Mouse (Mus musculus): ENCODE results near the gene Cdhr2.
A peak's percentile ranks its signal among the peaks of the same experiment; 100 is the strongest.

Cdhr2 gene

DNA sequence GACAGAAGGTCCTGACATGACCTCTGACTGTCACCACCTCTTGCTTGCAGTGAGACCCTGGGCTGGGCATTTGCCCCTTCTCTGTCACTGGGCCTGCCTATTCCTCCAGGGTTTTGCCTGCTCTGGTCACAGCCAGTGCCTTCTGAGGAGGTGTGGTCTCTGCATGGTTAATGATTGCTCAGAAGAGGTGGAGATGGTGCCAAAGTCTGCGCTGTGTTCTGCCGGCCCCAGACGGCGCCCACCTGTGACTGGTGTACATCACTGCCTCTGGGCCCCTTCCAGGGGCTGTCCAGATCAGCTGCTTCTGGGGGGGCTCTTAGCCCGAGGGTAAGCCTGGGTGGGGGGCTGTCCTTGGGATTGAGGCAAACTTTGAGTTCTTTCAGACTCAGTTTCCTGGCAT is at the start of gene Cdhr2:
Gene Cdhr2, plus strand, starts transcription at position 219 of the 400 bp plus-strand sequence.
- DNase-seq (ENCODE audit: low spot score in 2 of 2), result no peak

DNA sequence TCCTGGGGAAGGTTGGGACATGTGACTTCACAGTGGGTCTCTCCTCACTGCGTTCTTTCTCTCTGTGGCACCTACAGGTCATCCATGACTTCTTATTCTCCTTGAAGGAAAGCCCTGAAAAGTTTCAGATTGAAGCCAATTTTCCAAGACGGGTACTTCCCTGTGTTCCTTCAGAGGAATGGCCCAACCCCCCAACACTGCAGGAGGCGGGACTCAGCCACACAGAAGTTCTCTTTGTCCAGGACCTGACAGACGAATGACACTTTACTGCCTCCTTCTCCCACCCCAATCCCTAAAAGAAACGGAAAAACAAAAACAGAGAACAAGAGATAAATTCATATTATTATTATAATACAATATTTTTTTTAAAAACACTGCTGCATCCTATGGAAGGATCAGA is 40.4 kb upstream of the Cdhr2 start:
- DNase-seq (ENCODE audit: low spot score in 2 of 2), result no peak

DNA sequence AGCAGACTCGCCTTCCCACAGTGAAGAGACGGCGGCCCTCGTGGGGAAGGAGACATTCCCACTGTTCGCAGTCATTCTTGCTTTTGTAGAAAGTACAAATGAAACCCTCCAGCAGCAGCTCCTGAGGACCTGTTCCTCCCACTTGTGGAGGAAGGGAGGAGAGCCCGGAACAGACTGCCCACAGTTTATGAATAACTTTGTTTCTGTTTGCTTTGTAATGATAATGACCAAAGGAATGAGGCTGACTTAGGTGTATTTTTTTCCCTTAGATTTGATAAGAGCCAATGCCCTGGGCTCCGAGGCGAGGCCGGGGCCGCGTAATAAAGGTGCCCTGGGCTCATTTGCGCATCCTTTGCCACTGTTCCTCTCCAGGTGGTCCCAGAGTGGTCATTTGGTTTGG is 39.9 kb upstream of the Cdhr2 start:
- DNase-seq (ENCODE audit: low spot score in 2 of 2), result no peak

DNA sequence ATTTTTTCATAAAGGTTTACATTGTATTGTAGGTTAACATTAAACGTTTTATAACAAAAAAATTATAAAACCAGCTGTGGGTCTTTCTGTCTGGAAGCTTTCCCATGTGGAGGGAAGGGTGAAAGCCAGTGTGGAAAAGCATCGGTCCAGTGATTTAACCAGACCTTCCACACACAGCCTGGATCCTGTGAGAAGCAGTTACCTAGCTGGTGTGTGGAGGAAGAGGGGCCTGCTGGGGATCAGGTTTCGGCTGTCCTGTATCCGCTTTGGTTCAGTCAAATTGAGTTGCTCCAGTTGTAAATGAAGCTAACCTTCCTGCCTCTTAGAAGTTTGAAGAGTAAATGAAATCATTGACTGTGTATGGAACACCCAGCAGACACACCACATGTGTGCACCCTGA is 37.3 kb upstream of the Cdhr2 start:
- no peak for DNase-seq (ENCODE audit: low spot score in 2 of 2)

DNA sequence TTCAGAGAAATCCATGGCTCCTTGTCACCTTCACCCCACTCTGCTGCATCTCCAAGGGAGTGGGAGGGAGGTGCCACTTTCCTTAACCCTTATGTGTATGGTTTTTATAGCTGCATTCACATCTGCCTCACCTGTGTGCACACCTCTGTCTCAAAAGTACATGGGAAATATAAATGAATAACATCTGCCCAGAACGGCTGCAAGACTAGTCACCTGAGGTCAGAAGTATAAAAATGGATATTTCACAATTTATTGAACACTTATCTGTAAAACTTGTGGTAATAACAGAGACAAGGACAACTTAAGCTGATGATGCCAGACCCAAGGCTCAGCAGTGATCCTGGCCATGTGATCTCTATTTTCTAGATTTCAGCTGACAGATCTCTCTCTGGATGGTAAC is 36.8 kb upstream of the Cdhr2 start:
- no peak for DNase-seq (ENCODE audit: low spot score in 2 of 2)

DNA sequence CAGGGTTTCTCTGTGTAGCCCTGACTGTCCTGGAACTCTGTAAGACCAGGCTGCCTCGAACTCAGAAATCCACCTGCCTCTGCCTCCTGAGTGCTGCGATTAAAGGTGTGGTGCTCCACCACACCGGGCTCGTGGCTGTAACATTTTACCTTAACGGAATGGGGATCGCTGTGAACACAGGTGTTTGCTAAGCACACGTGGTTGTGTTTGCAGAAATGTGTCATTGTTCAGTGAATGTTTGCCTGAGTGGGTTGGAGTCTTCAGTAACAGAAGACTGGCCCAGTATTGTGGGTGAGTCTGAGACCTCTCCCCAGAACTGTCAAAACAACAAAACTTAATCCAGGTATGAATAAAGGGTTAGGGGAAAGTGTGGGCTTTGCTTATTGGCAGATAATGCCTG is 36.2 kb upstream of the Cdhr2 start:
- no peak for DNase-seq (ENCODE audit: low spot score in 2 of 2)

DNA sequence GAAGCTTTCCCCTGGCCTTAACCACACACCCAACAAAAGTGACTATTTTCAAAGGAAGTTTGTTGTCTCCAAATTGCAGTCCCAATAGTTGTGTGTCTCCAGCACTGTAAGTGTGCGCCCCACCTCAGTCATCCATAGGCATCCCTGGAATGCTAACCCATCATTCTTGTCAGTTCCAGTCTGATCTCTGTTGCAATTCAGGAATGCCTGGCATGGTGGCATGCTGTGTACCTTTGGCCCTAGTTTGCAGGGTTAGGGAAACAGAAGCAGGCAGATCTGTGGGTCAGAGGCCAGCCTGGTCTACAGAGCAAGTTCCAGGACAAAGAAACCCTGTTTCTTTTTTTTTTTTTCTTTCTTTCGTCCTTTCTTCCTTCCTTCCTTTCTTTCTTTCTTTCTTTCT is 30.8 kb upstream of the Cdhr2 start:
- DNase-seq (ENCODE audit: low spot score in 2 of 2), result no peak

DNA sequence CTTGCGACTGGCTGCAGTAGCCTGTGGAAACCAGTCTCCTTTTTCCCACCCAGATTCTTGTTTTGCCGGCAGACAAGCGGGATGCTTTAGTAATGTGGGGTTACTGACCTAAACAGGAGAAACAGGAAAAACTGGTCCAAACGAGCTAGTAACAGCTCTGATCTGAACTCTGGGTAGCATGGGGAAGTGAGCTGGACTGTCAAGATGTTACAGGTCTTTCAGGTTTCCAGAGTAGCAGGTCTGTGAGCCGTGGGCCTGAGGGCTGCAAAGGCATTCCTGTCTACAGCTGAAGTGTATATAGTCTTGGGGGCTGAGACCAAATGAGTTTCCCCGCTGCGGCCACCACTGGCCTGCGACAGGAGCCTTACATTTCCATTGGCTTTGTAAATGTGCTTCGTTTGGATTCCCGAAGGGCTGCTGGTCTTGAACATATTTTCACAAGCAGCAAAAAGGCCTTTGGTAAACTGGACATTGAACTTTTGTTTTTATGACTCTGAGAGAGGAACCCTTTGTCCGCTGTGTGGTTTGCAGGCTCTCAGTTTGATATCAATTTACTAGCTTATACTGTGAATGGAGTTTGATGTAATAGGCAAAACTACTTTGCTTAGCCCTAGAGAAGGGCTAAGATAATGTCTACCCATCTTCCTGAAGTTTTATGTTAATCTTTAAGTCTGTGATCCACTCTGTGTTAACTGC is 25.2 kb upstream of the Cdhr2 start:
- DNase-seq (ENCODE audit: low spot score in 2 of 2), result no peak

DNA sequence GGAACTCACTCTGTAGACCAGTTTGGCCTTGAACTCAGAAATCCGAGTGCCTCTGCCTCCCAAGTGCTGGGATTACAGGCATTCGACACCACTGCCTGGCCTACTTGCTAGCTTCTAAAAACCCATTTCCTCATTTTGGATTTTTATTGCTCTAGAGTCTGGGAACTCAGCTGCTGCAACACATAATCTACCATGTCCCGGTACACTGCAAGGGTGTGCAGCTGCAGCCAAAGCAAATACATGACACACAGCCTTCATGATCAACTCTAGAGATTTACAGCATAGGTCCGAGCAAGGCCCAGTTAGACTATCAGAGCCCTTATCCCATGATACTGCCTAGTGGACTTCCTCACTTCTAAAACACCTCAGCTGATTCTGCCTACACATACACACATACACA is 23.0 kb upstream of the Cdhr2 start:
- no peak for DNase-seq (ENCODE audit: low spot score in 2 of 2)

DNA sequence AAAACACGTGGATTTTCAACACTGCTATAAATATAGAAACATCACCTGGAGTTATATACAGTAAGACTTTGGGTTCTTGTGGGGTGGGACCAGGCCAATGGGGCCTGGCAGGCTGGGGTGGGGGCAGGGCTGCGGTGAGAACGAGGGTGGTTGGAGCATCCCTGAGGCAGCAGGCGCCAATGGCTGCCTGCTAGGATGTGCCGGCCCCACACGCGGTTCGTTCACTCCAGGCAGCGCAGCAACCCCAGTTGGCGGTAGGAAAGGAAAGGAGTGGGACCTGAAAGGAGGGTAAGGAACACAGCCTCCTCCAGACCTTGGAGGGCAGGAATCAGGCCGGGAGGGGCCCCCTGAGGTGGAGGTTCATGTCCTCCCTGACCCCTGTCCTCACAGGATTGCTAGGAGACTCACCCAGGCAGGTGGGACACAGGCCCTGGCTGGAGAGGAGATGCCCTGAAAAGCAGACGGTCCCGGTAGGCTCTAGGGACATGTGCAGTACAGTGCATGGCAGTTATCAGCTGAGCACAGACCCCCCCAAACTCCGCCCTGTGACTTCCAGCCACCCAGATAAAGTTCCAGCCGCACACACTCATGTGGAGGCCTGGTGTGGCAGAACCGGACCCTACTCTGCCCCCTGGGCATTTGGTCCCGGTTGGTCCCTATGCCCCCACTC is 20.9 kb upstream of the Cdhr2 start:
- no peak for DNase-seq (ENCODE audit: low spot score in 2 of 2)

DNA sequence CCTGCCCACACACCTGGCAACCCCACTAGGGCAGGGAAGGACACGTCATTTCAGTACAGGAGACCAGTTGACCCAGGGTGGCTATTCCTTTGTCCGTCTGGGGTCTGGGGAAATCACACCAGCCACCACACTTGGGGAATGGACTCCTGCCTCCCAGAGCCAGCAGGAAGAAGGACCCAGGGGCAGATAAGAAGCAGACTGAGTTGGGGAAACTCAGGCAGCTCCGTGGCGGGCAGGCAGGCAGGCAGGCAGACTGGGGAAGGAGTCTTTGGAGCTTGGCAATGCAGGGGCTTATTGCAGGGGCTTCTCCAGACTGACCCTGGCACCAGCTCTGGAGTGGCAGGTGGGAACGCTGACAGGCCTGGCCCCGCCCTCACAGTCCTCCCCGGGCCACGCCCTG is 20.0 kb upstream of the Cdhr2 start:
- DNase-seq (ENCODE audit: low spot score in 2 of 2), result no peak

DNA sequence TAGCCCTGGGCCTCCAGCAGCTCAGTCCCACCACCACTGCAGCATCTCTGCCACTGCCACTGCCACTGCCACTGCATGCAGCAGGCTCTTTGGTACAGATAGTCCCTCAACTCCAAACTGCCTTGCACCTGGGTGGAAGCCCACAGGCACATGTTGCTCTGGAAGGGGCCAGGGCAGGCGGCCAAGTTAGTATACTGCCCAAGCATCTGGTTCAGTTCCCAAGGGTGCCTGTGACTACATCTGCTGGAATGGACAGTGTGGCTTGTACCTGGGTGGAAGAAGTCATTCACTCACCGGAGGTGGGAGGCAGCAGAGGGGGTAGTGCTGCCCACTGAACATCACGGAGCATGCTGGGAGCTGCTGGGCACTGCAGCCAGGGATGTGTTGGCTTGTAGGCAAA is 18.0 kb upstream of the Cdhr2 start:
- DNase-seq (ENCODE audit: low spot score in 2 of 2), result no peak

DNA sequence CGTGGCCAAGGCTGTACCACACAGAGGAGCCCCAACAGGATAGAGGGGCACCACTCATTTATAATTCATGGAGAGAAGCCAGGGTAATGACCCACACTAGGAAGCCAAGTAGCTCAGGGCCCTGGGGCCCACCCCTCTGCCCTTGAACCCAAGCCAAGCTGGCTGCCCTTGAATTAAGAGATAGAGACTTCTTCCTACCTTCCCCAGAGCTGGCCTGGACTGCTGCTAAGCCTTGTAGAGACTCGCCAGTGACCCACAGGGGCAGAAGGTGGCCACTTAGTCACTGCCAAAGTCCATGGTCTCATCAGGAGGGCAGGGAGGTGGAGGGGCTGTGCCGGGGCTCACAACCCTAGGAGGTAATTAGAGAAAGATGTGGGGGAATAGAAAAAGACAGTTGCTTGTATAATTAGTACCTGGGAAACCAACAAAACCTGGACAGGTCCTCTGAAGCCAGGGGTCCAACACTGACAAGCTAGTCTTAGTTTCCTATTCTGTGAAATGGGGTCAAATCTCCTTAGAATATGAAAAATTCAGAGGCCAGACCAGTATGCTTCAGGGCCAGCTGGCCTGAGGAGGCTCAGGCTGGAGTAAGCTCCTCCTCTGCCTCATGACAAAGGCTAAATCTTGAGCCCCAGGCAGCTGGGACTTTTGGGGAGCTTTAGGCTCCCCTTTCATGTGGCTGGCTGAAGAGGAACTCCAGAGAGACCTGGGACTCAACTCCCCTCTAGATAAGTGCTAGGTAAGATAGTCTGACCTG is 16.9 kb upstream of the Cdhr2 start:
- no peak for DNase-seq (ENCODE audit: low spot score in 2 of 2)

DNA sequence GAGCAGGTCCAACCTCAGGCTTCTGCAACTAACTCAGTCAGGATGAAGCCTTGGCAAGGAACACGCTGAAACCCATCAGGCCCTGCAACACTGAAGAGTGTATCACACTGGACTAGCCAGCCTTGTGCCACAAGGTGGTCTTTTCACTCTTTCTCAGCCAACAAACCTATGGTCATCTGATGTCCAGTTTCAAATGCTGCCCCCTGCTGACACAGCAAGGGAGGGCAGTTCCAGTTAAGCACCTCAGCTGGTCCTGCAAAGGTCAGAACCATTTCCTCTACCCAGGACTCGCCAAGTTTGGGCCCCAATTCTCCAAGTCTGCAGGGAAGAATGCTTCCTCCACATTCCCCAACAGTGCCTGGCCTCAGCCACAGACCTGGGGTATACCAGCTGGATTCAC is 16.1 kb upstream of the Cdhr2 start:
- DNase-seq (ENCODE audit: low spot score in 2 of 2), result no peak

DNA sequence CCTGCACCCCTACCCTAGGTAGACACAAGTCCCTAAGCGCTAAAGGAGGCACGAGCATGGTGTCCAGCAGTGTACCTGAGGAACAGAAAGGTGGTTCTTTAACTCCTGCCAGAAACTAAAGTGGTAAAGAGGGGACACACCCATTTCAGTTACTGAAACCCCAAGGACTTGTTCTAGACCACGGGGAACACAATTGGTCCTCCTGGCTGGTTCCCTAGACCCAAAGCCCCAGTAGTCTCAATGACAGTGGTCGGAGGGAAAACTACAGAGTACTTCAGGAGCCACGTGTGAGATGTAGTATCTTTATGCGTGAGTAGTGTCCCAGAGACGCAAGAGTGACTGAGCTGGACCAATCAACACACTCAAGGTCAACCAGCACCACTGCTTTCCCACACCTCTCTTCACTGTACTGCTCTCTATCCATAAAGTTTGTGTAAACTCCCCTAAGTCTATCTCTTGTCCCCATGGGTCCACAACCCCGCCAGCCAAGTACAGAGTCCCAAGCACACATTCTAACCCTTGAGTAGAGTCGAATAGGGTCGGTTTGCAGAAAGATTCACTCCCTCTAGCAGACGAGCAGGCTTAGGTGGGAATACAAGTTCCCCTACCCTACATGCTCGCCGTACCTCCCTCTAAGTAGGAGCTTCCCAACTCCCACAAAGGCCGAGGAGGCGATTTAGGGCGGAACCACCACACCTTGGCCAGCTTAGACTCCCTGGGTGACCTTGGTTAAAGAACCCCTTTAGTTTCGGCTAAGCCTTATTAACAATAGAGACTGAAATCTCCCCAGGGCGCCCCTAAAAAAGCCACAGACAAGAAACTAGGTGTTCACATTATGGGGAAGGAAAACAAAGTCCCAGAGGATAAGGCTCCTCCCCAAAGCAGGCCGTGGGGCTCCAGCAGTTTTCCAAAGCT is 14.9 kb upstream of the Cdhr2 start:
- no peak for DNase-seq (ENCODE audit: low spot score in 2 of 2)

DNA sequence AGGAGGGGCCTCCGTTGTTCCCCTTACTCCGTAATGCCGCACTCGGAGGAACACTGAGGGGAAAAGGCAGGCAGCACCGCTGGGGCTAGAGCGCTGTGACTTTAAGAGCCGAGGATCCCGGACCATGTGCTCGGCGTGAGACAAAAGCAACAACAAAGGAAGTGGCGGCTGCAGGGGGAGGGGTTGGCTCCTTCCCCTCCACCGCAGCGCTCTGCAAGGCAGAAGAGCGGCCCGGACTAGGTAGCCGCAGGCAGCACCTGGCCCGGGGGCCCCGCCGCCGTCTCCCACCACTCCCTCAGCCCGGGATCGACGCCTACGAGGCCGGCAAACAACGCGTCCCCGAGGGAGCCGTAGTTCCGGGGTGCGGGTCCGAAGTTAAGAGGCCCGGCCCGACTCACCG is 14.2 kb upstream of the Cdhr2 start:
- peak; percentile 52 to 56 for DNase-seq (ENCODE audit: low spot score in 2 of 2)

DNA sequence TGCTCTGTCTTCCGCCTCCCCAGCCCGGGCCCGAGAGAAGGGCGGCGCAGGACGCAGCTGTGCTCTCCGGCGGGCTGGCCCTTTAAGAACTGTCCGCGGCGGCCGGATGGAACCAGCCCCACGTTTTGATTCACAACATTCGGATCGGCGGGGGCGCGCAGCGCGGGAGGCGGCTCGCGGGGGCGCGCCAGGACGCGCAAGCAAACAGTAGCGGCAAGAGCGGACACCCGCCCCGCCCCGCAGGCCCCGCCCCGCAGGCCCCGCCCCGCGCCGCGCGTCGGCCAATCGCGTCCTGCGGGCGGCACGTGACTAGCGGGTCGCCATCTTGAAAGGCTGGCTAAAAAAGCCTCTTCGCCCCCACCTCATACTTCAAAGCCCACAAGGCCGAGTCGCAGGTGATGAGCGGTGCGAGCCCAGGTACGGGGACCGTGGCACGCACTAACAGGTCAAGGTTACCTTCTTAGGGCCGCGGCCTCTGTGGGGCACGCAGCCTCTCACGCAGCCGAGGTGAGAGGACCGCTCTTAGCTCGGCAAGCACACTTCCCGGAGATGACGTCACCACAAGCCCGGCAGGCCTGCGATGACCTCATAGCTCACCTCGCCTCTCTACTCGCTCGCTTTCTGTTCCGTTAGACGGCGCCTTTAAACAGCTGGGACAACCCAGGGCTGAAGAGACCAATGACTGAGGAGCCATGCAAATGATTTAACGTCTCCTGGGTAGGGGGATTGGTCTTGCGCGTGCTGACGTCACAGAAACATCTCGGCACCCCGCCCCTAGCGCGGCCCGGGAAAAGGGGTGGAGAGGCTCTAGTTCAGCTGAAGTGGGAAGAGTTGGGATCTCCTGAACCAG is 13.5 kb upstream of the Cdhr2 start:
- DNase-seq (ENCODE audit: low spot score in 2 of 2), result peak; percentile 90 to 95

DNA sequence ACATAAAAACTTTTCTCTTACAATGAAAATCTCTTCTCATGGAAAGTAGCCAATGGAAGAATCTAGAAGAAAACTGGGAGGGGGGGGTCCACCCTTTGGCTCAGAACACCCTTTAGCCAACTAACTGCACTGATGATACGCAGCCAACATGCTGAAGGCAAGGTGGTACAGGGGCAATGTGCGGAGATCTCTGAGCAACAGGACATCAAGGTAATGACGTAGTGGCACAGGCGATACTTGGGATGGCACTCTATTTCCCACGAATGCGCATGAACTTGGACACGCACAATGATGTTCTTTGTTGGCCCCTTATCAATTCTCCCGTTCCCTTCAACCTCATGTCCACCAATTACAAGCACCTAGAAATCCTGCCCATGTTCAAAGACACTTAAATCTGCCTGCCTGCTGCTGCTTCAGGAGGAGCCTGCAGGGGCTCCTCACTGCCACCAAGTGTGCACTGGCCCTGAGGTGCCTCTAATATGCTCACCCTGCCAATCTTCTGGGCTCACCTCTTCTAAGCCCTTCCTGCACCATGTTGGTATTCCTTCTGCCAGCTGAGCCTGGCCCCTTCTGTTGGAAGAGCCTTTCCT is 11.0 kb upstream of the Cdhr2 start:
- DNase-seq (ENCODE audit: low spot score in 2 of 2), result no peak

DNA sequence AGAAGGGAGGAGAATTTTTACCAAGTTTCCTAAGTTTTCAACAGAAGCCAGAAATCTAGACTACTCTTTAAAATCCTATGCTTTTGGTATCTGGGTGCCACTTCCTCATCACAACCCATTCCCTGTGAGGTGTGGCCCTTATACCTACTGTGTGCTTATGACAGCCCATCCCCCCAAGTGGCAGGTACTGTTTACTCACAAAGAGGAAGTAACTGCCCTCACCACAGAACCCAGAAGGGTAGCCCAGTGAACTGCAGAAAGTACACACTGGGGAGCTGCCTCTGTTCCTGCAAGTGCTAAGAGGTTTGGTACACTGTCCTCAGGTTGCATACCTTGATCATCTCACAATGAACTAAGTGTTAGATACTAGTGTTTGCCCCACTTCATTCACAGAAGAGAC is 9.5 kb upstream of the Cdhr2 start:
- no peak for DNase-seq (ENCODE audit: low spot score in 2 of 2)

DNA sequence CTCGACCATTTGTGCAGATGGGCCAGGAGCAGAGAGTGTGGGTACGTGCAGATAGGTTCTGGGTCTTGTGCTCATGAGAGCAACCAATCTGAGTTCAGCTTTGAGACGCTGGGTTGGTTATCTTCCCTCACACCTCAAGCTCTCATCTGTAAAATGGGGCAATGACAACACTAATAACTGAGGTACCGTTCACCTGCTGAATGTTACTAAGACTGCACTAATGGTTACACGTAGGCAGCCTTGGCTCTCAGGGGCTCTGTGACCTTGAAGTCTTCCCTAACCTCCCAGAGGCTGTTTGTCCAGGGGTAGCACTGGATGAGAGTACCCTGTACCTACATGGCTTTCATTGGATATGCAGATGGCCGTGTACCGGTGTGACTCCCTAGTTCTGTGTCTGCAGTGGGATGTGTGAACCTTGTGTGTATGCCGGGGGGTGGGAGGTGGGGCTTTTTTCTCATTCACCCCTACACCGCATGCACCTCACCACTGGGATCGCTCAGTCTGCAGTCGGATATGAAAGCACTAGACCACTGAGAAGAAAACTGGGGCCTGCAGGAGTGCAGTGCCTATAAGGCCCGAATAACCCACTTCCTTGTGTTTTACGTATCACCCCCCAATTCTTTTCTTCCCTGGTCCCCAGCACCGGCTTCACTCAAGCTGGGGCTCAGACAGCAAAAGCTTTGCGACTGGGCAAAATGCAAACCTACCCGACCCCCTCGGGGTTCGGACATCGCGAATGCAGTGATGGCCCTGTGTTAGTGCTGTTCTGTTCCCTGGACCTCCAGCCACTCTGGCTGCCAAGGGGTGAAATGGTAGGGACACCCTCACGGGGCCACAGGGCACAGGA is 8.3 kb upstream of the Cdhr2 start:
- no peak for DNase-seq (ENCODE audit: low spot score in 2 of 2)

Measured in frontal cortex, postnatal 25 days (tissue).